Mouse (Mus musculus) layer of hippocampus, adult 2 months (tissue): ENCODE data around the gene 1700030J22Rik. TPM values are rescaled to one million over a fixed set of nuclear protein-coding genes. Genes with fewer than 3 reads are reported as not detected.

Source experiments
- DNase-seq, 2 experiments: peaks; one replicate each; pipeline ENCODE4 v3.0.0; 2022; ENCODE audit warnings: low spot score in 2 of 2
- H3K27ac ChIP-seq: fragments of 200-600 bp; 2 replicates; pipeline ENCODE4 v1.8.1; 2022
- H3K4me3 ChIP-seq: fragments of 200-600 bp; 2 replicates; pipeline ENCODE4 v1.8.1; 2022; ENCODE audit warnings: mild to moderate bottlenecking
- CTCF ChIP-seq: fragments of 200-600 bp; conservative IDR thresholded peaks from 2 replicates; pipeline ENCODE4 v1.8.1; 2022; ENCODE audit warnings: antibody characterized with exemption, mild to moderate bottlenecking, moderate library complexity
- long read RNA-seq, 2 experiments: library from polyadenylated mRNA; stranded (forward); transcript quantifications; one replicate each; pipeline ENCODE4 v2.0.0; 2021; ENCODE audit warnings: borderline mapping rate in 2 of 2
- total RNA-seq, 2 experiments: library from RNA; stranded (reverse); gene quantifications; 2 replicates each; pipeline ENCODE4 v1.2.3; 2021

1700030J22Rik gene
- 1 to 10 TPM; 6.9 to 7.5 TPM for total RNA-seq
- long read RNA-seq, experiment 1, partial matches to known transcripts, result 0 of 5 reads
- long read RNA-seq, experiment 1, other reads (novel, unspliced or antisense), result 2 of 5 reads
- long read RNA-seq, experiment 2, partial matches to known transcripts, result 0 of 2 reads
- long read RNA-seq, experiment 2, other reads (novel, unspliced or antisense), result 2 of 2 reads

GRCm38 (mm10) chr8:116978631-116979256, at the start of gene 1700030J22Rik:
Gene 1700030J22Rik (minus strand): TSS chr8:116978959.
- Histone ChIP-seq H3K4me3 (peak within 1 kb of the TSS; percentile 90), H3K27ac (peak within 1 kb of the TSS; percentile 80)
- TF ChIP-seq CTCF, result peak; percentile 52
- DNase-seq, result peak; percentile 97 to 98

- Histone ChIP-seq H3K27ac (no peak overlapping the region), H3K4me3 (no peak overlapping the region)
- DNase-seq, result no peak
- no peak for TF ChIP-seq CTCF
Measured at GRCm38 (mm10) chr8:117027601-117028000, 48.8 kb upstream of the 1700030J22Rik start.

- H3K4me3 ChIP-seq, result no peak overlapping the region
- peak in 1 of 2 experiments; percentile 10 for DNase-seq
- TF ChIP-seq CTCF, result peak; percentile 66
- no peak overlapping the region for H3K27ac ChIP-seq
Measured at GRCm38 (mm10) chr8:117022297-117022993, 43.7 kb upstream of the 1700030J22Rik start.

- peak; percentile 21 to 54 for DNase-seq
- Histone ChIP-seq H3K4me3 (no peak overlapping the region), H3K27ac (no peak overlapping the region)
- no peak for TF ChIP-seq CTCF
Measured at GRCm38 (mm10) chr8:117019323-117020275, 40.8 kb upstream of the 1700030J22Rik start.

GRCm38 (mm10) chr8:117017896-117018295, 39.1 kb upstream of the 1700030J22Rik start:
- TF ChIP-seq CTCF, result no peak
- DNase-seq, result no peak
- no peak overlapping the region for H3K4me3 ChIP-seq
- no peak overlapping the region for H3K27ac ChIP-seq

GRCm38 (mm10) chr8:117017006-117017405, 38.2 kb upstream of the 1700030J22Rik start:
- DNase-seq, result no peak
- Histone ChIP-seq H3K4me3 (no peak overlapping the region), H3K27ac (no peak overlapping the region)
- TF ChIP-seq CTCF, result no peak

- H3K27ac ChIP-seq, result no peak overlapping the region
- no peak for TF ChIP-seq CTCF
- DNase-seq, result no peak
- H3K4me3 ChIP-seq, result no peak overlapping the region
Measured at GRCm38 (mm10) chr8:117015670-117016069, 36.9 kb upstream of the 1700030J22Rik start.

GRCm38 (mm10) chr8:117011366-117011765, 32.6 kb upstream of the 1700030J22Rik start:
- Histone ChIP-seq H3K27ac (no peak overlapping the region), H3K4me3 (no peak overlapping the region)
- TF ChIP-seq CTCF, result no peak
- no peak for DNase-seq

- no peak for DNase-seq
- peak overlapping the region; percentile 62 for H3K4me3 ChIP-seq
- H3K27ac ChIP-seq, result peak overlapping the region; percentile 85; the same call in 1 of the 2 replicates
- no peak for TF ChIP-seq CTCF
Measured at GRCm38 (mm10) chr8:116994016-116994716, 15.4 kb upstream of the 1700030J22Rik start.

- Histone ChIP-seq H3K4me3 (peak within 1 kb of the TSS; percentile 62), H3K27ac (peak within 1 kb of the TSS; percentile 85)
- peak; percentile 98 for DNase-seq
- no peak for TF ChIP-seq CTCF
Measured at GRCm38 (mm10) chr8:116993095-116993867, 14.5 kb upstream of the 1700030J22Rik start, which contains the start of gene Gcsh. Gene Gcsh (minus strand): TSS chr8:116993537.

GRCm38 (mm10) chr8:116992176-116992971, 13.6 kb upstream of the 1700030J22Rik start:
- no peak for TF ChIP-seq CTCF
- DNase-seq, result no peak
- Histone ChIP-seq H3K4me3 (peak overlapping the region; percentile 62), H3K27ac (peak overlapping the region; percentile 85; the same call in 1 of the 2 replicates)
